Comparison of ENCODE assay signal across 20 mouse cellular contexts in the genomic region with DNA sequence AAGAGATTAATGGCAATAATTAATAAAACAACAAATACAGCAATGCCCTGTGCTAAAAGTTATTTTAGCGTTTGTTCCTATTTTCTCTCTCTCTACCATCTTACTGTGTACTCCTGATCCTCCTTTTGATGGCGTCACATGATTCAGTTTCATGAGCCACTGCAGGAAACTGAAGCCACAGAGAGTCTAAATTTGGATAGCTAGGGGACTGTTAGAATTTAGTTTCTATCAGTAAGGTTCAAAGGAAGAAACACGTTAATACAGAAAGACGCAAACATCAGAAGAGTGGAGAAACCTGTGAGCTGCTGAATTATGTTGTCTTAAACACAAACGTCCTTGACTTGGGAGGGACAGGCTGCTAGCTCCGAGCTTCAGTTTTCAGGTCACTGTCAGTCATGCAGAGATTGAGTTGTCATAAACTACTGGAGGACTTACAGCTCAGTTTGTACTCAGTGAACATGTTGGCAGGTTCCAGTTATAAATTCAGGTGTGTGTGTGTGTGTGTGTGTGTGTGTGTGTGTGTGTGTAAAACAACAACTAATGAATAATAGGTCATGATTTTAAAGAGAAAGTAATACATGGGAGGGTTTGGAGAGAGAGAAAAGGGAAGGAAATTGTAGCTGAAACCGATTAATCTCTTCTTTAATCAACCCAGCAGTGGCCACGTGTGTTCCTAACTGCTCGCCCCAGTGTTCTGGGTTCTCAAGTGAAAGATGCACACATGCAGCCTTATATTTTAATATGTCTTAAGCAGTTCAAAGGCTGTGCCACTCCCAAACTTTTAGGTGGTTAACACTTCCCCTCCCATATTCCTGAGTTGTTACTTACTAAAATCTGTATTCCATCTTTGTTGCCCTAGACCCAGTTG. TPM values are rescaled to one million over a fixed set of nuclear protein-coding genes. Genes with fewer than 3 reads are reported as not detected.
DNase-seq lines count a peak whose midpoint lies in the region; ATAC-seq and TF ChIP-seq lines count a peak whose summit lies in the region.
"Had no signal": no experiment of that assay in that cellular context is flagged by ENCODE, and none has a peak within 500 bp of the region (broad histone marks: within the 10 kb centered on the region; RNA-seq: fewer than 3 reads in every experiment).

No protein-coding gene starts in this region.

- H3K9ac ChIP-seq in heart, adult 2 months (ENCODE audit: low read depth, low read length) = no peak overlapping the region
- H3K9ac ChIP-seq in CH12.LX (ENCODE audit: insufficient read depth, low read depth) = peak overlapping the region; percentile 38
- no peak overlapping the region for H3K9ac ChIP-seq in midbrain, embryonic 13.5 days (replicated peaks)
- no peak overlapping the region for H3K9ac ChIP-seq in neural tube, embryonic 15.5 days (replicated peaks)
- no peak overlapping the region for H3K9ac ChIP-seq in midbrain, embryonic 11.5 days (ENCODE audit: low read length)
- H3K9ac ChIP-seq: embryonic facial prominence, embryonic 13.5 days; heart, embryonic 12.5 days; liver, embryonic 12.5 days had no signal

- WGBS in heart, adult 2 months = 80% methylated on average over 9 of the region's 9 CpGs
- WGBS in midbrain, embryonic 13.5 days = 87% methylated on average over 9 of the region's 9 CpGs
- WGBS in neural tube, embryonic 15.5 days = 86% methylated on average over 9 of the region's 9 CpGs
- 85% methylated on average over 9 of the region's 9 CpGs for WGBS in midbrain, embryonic 11.5 days

- peak; percentile 55 for DNase-seq in heart, adult 11 months
- no peak for DNase-seq in heart, adult 2 months
- DNase-seq in CH12.LX (ENCODE audit: extremely low read depth) = peak; percentile 68
- no peak for DNase-seq in midbrain, embryonic 11.5 days (ENCODE audit: low spot score, missing footprints)
- DNase-seq: adrenal gland, postnatal 25 days; cerebellum, adult 11 months; gastrocnemius, postnatal 25 days; heart, postnatal 36 days; left cerebral cortex, postnatal 4 days had no signal

- TF ChIP-seq CTCF in heart, adult 2 months (IDR thresholded peaks at IDR 0.05) = no peak
- TF ChIP-seq CTCF in CH12.LX (conservative IDR thresholded peaks at IDR 0.05 in 1 of 2, IDR thresholded peaks at IDR 0.05 in 1 of 2; ENCODE audit: low read depth in 2 of 2, low read length in 2 of 2) = no peak

- no peak for TF ChIP-seq RAD21 in CH12.LX (IDR thresholded peaks at IDR 0.05; ENCODE audit: low read depth, low read length)

- intact Hi-C loops in heart, adult 2 months (cut with DNase I) = no loop called here

- H3K36me3 ChIP-seq in heart, adult 2 months (ENCODE audit: control insufficient read depth, insufficient read depth, low read length) = no peaks in the 10 kb centered on the region
- no peaks in the 10 kb centered on the region for H3K36me3 ChIP-seq in CH12.LX (replicated peaks in 1 of 2; ENCODE audit: control insufficient read depth in 1 of 2, insufficient read depth in 1 of 2, low read length in 1 of 2)
- no peaks in the 10 kb centered on the region for H3K36me3 ChIP-seq in midbrain, embryonic 13.5 days
- H3K36me3 ChIP-seq in neural tube, embryonic 15.5 days = no peaks in the 10 kb centered on the region
- no peaks in the 10 kb centered on the region for H3K36me3 ChIP-seq in midbrain, embryonic 11.5 days (ENCODE audit: control insufficient read depth, insufficient read depth, low read length)
- H3K36me3 ChIP-seq: embryonic facial prominence, embryonic 13.5 days; G1E; heart, embryonic 12.5 days; liver, embryonic 12.5 days; midbrain, embryonic 10.5 days had no signal

- no peaks in the 10 kb centered on the region for H3K27me3 ChIP-seq in heart, adult 2 months (ENCODE audit: control insufficient read depth, insufficient read depth, low read length)
- no peaks in the 10 kb centered on the region for H3K27me3 ChIP-seq in CH12.LX (replicated peaks)
- no peaks in the 10 kb centered on the region for H3K27me3 ChIP-seq in midbrain, embryonic 13.5 days
- no peaks in the 10 kb centered on the region for H3K27me3 ChIP-seq in neural tube, embryonic 15.5 days (replicated peaks)
- H3K27me3 ChIP-seq in midbrain, embryonic 11.5 days (ENCODE audit: control insufficient read depth, insufficient read depth, low read length) = no peaks in the 10 kb centered on the region
- H3K27me3 ChIP-seq: embryonic facial prominence, embryonic 13.5 days; heart, embryonic 12.5 days; liver, embryonic 12.5 days had no signal

- TF ChIP-seq POLR2A in heart, adult 2 months (IDR thresholded peaks at IDR 0.05; ENCODE audit: insufficient read depth, low read depth, low read length) = no peak
- 0 out of 2 replicates have a peak, but pooled peaks have one; percentile 23 for TF ChIP-seq POLR2A in CH12.LX (IDR thresholded peaks at IDR 0.05; ENCODE audit: low read depth, low read length)

- H3K9me3 ChIP-seq in CH12.LX (replicated peaks; ENCODE audit: low read length) = no peaks in the 10 kb centered on the region
- no peaks in the 10 kb centered on the region for H3K9me3 ChIP-seq in midbrain, embryonic 13.5 days
- H3K9me3 ChIP-seq in neural tube, embryonic 15.5 days (replicated peaks) = no peaks in the 10 kb centered on the region
- no peaks in the 10 kb centered on the region for H3K9me3 ChIP-seq in midbrain, embryonic 11.5 days (ENCODE audit: control insufficient read depth, low read length)
- H3K9me3 ChIP-seq: embryonic facial prominence, embryonic 13.5 days; G1E; heart, embryonic 12.5 days; liver, embryonic 12.5 days; midbrain, embryonic 10.5 days had no signal

- H3K79me2 ChIP-seq in heart, adult 2 months (replicated peaks; ENCODE audit: control insufficient read depth, insufficient read depth, low read length) = no peaks in the 10 kb centered on the region
- H3K79me2 ChIP-seq in CH12.LX (replicated peaks; ENCODE audit: control insufficient read depth, extremely low read depth, insufficient read depth, poor library complexity, severe bottlenecking) = peaks cover 6% of the 10 kb centered on the region

- H3K4me3 ChIP-seq in heart, adult 2 months = no peak overlapping the region
- H3K4me3 ChIP-seq in CH12.LX (replicated peaks in 1 of 3; ENCODE audit: low read depth in 2 of 3, low read length in 2 of 3, poor library complexity in 1 of 3) = no peak overlapping the region
- H3K4me3 ChIP-seq in midbrain, embryonic 13.5 days (replicated peaks) = no peak overlapping the region
- no peak overlapping the region for H3K4me3 ChIP-seq in neural tube, embryonic 15.5 days (replicated peaks)
- no peak overlapping the region for H3K4me3 ChIP-seq in midbrain, embryonic 11.5 days (ENCODE audit: low read depth, low read length)
- H3K4me3 ChIP-seq: embryonic facial prominence, embryonic 13.5 days; heart, embryonic 12.5 days; liver, embryonic 12.5 days; midbrain, embryonic 10.5 days had no signal

- H3K27ac ChIP-seq in heart, adult 2 months = no peak overlapping the region
- peak overlapping the region; percentile 45; the same call in 1 of the 2 replicates for H3K27ac ChIP-seq in CH12.LX (ENCODE audit: insufficient read depth, low read depth)
- H3K27ac ChIP-seq in midbrain, embryonic 13.5 days = no peak overlapping the region
- no peak overlapping the region for H3K27ac ChIP-seq in neural tube, embryonic 15.5 days (replicated peaks)
- no peak overlapping the region for H3K27ac ChIP-seq in midbrain, embryonic 11.5 days (ENCODE audit: low read depth, low read length)
- H3K27ac ChIP-seq: embryonic facial prominence, embryonic 13.5 days; hindbrain, postnatal 0 days; liver, embryonic 12.5 days; midbrain, embryonic 10.5 days had no signal

- dilution Hi-C loops in CH12.LX (cut with MboI; ENCODE audit: extremely low pct_ligation_motif_present, extremely low pct_unique_long_range_greater_than_20kb, low sequenced_read_pairs) = no loop called here

- peak overlapping the region; percentile 64 for H3K4me2 ChIP-seq in CH12.LX (ENCODE audit: insufficient read depth, low read depth, poor library complexity, severe bottlenecking)
- H3K4me2 ChIP-seq in midbrain, embryonic 13.5 days (replicated peaks) = no peak overlapping the region
- H3K4me2 ChIP-seq in neural tube, embryonic 15.5 days = no peak overlapping the region
- no peak overlapping the region for H3K4me2 ChIP-seq in midbrain, embryonic 11.5 days
- H3K4me2 ChIP-seq: embryonic facial prominence, embryonic 13.5 days; heart, embryonic 12.5 days; liver, embryonic 12.5 days had no signal

- in situ Hi-C loops in CH12.LX (cut with MboI; ENCODE audit: low pct_ligation_motif_present, low pct_unique_long_range_greater_than_20kb, low sequenced_read_pairs) = no loop called here

- ATAC-seq in hematopoietic stem cell, adult 5-6 weeks (replicated peaks in 1 of 2; ENCODE audit: insufficient read depth in 1 of 2, low FRiP score in 2 of 2, low TSS enrichment in 1 of 2, low read depth in 1 of 2, poor library complexity in 2 of 2, severe bottlenecking in 2 of 2) = peak; percentile 86 to 87
- peak; percentile 66 for ATAC-seq in neutrophil, adult 5-6 weeks (ENCODE audit: extremely low read depth, insufficient number of reproducible peaks, low FRiP score, poor library complexity, severe bottlenecking)
- ATAC-seq in midbrain, embryonic 13.5 days = no peak
- ATAC-seq in neural tube, embryonic 15.5 days (ENCODE audit: low FRiP score) = no peak
- no peak for ATAC-seq in midbrain, embryonic 11.5 days (ENCODE audit: low FRiP score)
- ATAC-seq: hindbrain, postnatal 0 days; liver, embryonic 12.5 days; lung, postnatal 0 days had no signal

- H3K4me1 ChIP-seq in heart, adult 2 months (ENCODE audit: control insufficient read depth, insufficient read depth, low read length) = no peaks in the 10 kb centered on the region
- H3K4me1 ChIP-seq in CH12.LX (ENCODE audit: control insufficient read depth in 1 of 2, insufficient read depth in 2 of 2) = peaks cover 6 to 26% of the 10 kb centered on the region in 2 experiments
- no peaks in the 10 kb centered on the region for H3K4me1 ChIP-seq in midbrain, embryonic 13.5 days (replicated peaks)
- no peaks in the 10 kb centered on the region for H3K4me1 ChIP-seq in neural tube, embryonic 15.5 days
- H3K4me1 ChIP-seq in midbrain, embryonic 11.5 days (ENCODE audit: control insufficient read depth, insufficient read depth, low read length) = no peaks in the 10 kb centered on the region
- H3K4me1 ChIP-seq: embryonic facial prominence, embryonic 13.5 days; heart, embryonic 12.5 days; liver, embryonic 12.5 days; midbrain, embryonic 10.5 days had no signal

- TF ChIP-seq EP300 in heart, adult 2 months (IDR thresholded peaks at IDR 0.05; ENCODE audit: insufficient read depth, low read depth, low read length) = no peak
- peak; percentile 56 for TF ChIP-seq EP300 in CH12.LX (IDR thresholded peaks at IDR 0.05; ENCODE audit: low read length)

RNA-seq across cellular contexts. Expression of gene Abcb1b, which starts 9.4 kb away (rescaled TPM):
- total RNA-seq in heart, adult 2 months (2021) = 1 to 10 TPM; 3.2 to 5.0 TPM
- polyA plus RNA-seq in heart, adult 2 months (2012; rRNA removed) = 3.1 and 3.3 TPM in 2 replicates
- total RNA-seq in CH12.LX (2012; rRNA removed) (14.2 and 16.1 TPM in 2 replicates), CH12.LX (2014; rRNA removed) (1.5 and 1.8 TPM in 2 replicates)
- 1.2 and 1.5 TPM in 2 replicates for polyA plus RNA-seq in CH12.LX (2012; ENCODE audit: insufficient read length, low read depth)
- 48.1 and 62.7 TPM in 2 replicates for total RNA-seq in hematopoietic stem cell, adult 5-6 weeks (2017)
- 2.2 and 3.0 TPM in 2 replicates for total RNA-seq in neutrophil, adult 5-6 weeks (2017)
- polyA plus RNA-seq in midbrain, embryonic 13.5 days (2015; fragmentation: Nextera tagmentation; extraction: Ambion mirVana) = 0.61 and 0.86 TPM in 2 replicates
- polyA plus RNA-seq in neural tube, embryonic 15.5 days (2015; fragmentation: Nextera tagmentation; extraction: Ambion mirVana) = 0.50 and 1.2 TPM in 2 replicates
- 0.92 and 1.0 TPM in 2 replicates for polyA plus RNA-seq in midbrain, embryonic 11.5 days (2014; fragmentation: Nextera tagmentation; extraction: Ambion mirVana)
- polyA plus RNA-seq: G1E had no signal

Comparison
In these comparisons a context has a peak if more than half of its experiments do, and no peak if none do; other contexts are left out.
1. DNase-seq: peak in heart, adult 11 months (single experiment) and CH12.LX (single experiment); none in heart, adult 2 months (0 of 2) and midbrain, embryonic 11.5 days (single experiment).
2. ATAC-seq: peak in hematopoietic stem cell, adult 5-6 weeks (2 of 2) and neutrophil, adult 5-6 weeks (single experiment); none in midbrain, embryonic 13.5 days (single experiment), neural tube, embryonic 15.5 days (single experiment) and midbrain, embryonic 11.5 days (single experiment).